Mouse (Mus musculus) left cerebral cortex, adult 18-20 months (tissue): ENCODE measurements around the gene Pou2f2. TPM values are rescaled to one million over a fixed set of nuclear protein-coding genes. Genes with fewer than 3 reads are reported as not detected.

ENCODE experiments used
- DNase-seq, 2 experiments: peaks; one replicate each; pipeline ENCODE4 v3.0.0; 2021 to 2022; ENCODE audit warnings: low spot score in 2 of 2, mixed read lengths in 1 of 2
- total RNA-seq, 2 experiments: library from RNA; stranded (reverse); gene quantifications; 2 replicates each; pipeline ENCODE4 v1.2.3; 2021

Gene Pou2f2
- total RNA-seq, 2 experiments from 2014 or later = 7.7 to 12.9 TPM

DNA sequence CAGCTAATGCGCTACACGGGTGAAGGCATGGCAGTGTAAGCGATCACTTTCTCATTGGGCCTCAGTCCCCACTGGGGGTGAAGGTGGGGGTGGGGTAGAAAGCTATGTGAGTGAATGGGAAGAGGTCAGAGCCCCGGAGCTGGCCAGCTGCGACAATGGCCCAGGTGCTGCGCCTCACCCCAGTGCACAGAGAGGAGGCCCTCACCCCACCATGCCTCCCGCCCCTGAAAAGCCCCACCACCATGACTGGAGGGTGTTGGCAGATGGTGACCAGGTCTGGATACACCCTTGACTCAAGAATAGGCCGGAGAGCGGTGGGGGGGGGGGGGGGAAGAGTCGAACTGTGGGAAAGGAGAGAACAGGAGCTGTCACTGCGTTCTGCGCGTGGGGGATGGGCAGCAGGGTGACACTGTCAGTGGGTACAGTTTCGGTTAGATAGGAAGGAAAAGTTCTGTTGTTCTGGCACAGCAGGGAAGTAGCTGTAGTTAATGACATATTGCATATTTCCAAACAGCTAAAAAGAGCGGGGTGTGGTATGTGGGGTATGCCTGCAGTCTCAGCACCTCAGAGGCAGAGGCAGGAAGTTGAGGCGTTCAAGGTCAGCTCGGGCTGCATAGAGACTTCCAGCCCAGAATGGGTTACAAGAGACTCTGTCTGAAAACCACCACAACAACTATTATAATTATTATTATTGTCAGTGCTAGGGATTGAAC lies 72.6 kb downstream of the Pou2f2 start:
- DNase-seq = no peak

DNA sequence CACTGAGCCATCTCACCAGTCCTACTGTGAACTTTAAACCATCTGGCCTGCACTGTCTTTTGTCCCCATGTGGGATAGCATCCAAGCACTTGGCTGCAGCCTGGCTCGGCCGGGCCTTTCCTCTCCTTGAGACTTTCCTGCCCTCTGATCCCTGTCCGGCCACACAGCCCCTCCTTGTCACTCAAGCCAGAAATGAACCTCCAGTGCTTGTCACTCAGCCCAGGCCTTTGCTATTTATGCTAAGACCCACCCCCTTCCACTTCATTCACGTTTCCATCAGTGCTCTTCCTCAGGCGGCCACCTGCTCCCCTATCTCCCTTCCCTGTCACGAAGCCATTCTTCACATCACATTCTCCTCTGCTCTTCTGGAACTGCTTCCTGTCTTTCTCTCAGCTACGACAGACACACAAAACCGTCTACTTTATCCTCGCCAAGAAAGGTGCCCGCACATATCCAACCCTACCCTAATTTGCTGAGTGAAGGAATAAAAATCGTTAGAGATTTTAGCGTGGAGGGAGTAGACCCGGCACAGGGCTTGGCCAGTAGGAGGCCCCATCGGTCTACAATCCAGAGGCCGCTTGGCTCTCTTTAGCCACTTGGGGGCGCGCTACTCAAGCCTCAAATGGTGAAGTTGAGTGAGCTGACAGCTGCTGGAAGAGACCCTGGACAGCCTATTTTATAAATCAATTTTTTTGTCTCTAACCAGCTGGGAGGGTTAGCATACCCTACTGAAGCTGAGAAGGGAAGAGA lies 73.9 kb downstream of the Pou2f2 start:
- DNase-seq = peak; percentile 81 to 86

DNA sequence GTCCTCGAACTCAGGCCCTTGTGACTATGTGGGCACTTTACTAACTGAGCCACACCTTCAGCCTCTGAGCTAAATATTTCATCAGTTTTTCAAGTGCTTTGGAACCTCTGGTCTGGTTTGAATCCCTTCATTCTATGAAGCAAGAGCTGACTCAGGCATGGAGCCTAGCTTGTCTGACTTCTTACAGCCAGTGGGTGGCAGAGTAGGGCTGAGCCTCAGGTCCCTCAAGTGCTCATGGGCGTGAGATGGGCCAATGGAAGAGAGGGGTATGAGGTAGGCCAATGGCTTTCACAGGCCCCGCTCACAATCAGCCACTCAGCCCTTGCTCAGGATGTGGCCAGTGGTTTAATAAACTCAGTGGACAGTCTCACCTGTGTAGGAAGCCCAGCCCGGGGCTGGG lies 79.9 kb downstream of the Pou2f2 start:
- DNase-seq = no peak

DNA sequence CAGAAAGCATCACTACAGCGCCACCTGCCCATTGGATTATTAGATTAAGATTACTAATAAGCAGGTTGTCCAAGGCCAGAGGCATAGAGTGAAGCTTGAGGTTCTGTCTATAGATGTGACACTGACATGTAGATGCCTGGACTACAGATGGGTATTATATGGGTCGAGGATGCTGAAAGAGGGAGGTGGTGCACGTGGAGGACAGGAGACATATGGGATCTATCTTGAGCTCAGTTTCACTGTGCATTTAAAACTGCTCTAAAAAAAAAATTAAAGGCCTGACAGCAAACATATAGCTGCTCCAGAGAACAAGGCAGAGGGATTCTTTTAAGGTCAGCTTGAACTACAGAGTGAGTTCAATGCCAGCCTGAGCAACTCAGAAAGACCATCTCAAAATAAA lies 81.4 kb downstream of the Pou2f2 start:
- DNase-seq = peak in 1 of 2 experiments; percentile 52

DNA sequence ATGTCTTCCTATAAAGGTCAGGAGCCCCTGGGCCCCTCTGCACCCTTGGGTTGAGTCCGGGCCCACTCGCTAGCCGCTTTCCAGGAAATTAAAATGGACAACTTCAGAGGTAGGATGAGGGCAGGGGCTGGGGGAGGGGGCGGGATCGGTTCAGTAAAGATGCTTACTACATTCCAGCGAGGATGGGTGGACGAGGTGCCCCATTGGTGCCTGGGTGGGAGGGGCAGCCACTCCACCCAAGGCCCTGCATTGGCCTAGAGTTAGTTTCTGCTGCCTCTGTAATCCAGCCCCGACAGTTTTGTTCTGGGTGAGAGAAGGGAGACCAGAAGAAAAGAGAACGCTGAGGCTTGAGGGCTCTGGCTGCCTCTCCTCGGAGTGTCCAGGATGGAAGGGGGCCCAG lies 89.7 kb downstream of the Pou2f2 start:
- DNase-seq = no peak

DNA sequence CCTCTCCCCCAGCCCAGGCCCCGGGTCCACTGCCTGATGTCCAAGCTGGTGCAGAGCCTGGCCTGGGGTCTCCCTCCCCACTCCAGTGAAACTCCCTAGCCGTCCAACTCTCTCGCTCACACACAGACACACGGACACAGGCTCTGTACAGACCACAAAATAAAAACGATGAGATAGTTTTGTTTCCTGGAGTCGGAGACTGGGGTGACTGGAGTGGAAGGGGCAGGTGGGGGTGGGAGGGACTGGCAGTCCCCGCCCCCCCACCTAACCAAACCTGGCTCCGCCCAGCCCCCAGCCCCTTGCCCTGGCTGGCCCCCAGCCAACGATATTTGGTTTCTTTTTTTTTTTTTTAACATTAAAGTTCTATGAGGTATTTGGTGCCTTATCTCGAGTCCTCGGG lies 90.6 kb downstream of the Pou2f2 start:
- no peak for DNase-seq

DNA sequence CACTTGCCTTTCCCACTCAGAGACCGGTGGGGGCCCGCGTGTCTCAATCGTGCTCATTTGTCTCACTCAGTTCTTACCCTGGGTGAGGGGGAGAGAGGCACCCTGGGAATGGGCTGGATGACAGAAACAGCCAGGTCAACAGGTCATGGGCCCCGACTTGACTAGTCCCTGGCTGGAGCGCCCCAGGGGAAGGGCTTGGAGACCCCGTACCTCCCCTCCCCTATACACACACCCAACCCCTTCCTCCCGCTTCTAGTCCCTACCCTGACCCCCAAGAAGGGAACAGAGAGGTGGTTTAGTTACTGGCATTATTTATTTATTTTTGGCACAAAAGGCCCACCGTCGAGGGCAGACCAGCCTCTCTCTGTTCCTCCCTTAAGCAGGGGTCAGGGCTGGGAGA lies 91.0 kb downstream of the Pou2f2 start:
- DNase-seq = no peak

DNA sequence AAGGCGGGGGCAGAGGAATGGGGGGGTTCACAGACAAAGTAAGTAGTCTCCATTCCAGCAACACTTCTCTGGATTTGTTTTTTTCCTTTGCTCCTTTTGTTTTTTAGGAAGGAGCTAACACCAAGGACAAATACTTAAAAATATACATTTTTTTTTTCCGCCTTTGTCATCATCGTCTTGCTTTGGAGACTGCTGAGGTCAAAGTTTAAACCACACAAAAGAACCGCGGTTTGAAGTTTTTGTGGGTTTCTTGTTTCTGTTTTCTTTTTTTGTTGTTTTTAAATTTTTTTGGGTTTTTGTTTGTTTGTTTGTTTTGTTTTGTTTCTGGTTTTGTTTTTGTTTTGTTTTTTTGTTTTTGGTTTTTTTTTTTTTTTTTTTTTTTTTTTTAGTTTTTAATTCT lies 91.6 kb downstream of the Pou2f2 start:
- no peak for DNase-seq

DNA sequence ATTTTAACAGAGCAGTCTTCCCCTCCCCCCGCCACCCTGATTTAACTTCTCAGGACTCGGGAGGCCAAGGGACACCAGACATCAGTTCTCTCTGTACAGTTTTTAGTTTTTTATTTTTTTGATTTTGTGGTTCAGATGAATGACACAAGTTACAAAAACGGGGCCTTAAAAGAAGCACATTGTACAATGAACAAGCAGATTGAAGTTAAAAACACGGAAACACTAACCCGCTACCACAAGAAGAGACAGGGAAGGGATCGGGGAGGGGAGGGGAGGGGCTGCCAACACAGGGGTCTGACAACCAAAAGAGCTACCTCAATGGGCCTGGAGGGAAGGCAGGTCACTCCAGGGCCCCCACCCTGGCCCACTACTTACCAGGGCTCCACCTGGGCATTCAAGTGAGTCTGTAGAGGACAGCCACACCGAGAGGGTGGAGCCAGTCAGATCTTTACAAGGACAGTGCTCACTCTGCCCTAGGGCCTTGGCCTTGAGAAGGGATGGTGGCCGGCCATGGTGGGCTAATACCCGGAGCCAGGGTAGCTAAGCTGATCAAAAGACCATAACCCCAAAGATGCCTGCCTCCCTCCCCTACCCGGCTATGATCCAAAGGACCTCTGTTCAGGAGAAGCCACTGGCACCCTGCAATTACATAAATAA lies 92.1 kb downstream of the Pou2f2 start:
- no peak for DNase-seq

DNA sequence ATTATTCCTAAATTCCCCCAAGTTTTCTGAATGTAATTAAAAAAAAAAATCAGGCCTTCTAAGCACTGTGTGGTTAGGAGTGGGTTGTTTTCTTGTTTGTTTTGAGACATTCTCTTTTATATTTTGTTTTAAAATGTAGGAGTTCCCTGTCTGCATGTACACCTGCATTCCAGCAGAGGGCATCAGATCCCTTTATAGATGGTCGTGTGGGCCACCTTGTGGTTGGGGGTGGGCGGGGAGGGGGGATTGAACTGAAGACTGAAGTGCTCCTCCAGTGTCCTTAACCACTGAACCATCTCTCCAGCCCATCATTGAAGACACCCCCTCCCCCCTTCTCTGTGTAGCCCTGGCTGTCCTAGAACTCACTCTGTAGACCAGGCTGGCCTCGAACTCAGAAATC lies 92.9 kb downstream of the Pou2f2 start:
- no peak for DNase-seq

DNA sequence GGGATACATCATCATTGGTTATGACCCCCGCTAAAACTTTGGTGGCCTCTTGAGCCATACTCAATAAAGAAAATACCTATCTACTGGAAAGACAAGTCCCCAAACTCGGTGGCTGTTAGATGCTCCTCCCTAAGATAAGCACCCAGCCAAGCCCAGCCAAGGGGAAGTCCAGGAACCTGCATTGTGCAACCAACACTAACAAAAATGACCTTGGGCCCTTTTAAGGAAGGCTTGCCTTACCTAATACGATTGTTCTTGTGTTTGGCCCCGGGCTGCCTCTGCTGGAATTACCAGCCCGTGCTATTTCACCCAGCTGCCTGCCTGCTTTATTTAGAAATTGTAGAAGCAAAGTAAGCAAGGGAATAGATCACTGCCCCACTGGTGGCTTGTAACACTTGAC lies 94.9 kb downstream of the Pou2f2 start:
- no peak for DNase-seq

DNA sequence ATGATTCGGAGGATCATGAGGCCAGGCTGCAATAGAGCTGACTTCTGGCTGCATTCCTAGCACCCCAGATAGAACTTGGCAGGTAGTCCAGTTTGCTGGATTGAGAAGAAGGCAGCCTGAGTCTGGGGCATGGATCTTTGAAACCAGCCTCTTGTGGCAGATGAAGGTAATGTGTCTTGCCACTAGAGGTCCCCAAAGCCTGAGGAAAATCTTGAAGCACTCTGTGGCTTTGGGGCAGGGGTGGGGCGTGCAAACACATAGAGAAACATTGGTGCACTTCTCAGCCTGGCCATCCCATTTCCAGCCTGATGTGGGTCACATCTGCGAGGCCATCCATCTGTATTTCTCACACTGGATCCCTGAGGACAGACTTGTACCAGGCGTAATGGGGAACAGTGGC lies 97.0 kb downstream of the Pou2f2 start:
- DNase-seq = peak in 1 of 2 experiments; percentile 42

DNA sequence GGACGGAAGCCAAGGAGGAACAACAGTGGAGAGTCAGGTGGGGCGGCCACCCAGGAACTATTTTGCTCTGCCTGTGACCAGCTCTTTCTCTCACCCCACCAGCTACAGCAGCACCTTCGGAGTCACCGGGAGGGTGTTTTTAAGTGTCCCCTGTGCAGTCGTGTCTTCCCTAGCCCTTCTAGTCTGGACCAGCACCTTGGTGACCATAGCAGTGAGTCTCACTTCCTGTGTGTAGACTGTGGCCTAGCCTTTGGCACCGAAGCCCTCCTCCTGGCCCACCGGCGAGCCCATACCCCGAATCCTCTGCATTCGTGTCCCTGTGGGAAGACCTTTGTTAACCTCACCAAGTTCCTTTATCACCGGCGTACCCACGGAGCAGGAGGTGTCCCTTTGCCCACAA lies 99.1 kb downstream of the Pou2f2 start:
- no peak for DNase-seq

DNA sequence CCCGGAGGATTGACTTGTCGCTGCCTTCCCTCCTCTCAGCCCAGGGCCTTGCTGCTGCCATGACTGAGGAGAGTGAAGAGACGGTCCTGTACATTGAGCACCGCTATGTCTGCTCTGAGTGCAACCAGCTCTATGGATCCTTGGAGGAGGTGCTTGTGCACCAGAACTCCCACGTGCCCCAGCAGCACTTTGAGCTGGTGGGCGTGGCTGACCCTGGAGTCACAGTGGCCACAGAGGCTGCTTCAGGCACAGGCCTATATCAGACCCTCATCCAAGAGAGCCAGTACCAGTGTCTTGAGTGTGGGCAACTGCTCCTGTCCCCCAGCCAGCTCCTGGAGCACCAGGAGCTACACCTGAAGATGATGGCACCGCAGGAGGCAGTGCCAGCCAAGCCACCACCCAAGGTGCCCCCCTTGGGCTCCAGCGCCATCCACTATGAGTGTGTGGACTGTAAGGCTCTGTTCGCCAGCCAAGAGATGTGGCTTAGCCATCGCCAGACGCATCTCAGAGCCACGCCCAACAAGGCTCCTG lies 100.0 kb downstream of the Pou2f2 start:
- no peak for DNase-seq

DNA sequence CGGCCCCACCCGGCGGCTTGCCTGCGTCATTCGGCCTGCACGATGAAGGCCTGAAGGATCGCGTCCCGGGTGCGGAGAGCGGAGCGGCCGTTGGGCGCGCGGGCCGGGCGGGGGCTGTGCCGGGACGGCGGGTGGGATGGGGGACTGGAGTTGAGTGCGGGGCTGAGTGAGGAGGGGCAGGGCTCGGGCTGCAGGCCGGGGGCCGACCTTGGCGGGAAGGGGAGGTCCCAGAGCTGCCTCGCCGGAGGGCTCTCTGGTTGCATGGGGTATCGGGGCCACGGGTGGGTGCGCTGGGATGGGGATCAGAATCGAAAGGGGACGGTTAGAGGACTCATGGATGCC lies 102.1 kb downstream of the Pou2f2 start:
- DNase-seq = no peak

DNA sequence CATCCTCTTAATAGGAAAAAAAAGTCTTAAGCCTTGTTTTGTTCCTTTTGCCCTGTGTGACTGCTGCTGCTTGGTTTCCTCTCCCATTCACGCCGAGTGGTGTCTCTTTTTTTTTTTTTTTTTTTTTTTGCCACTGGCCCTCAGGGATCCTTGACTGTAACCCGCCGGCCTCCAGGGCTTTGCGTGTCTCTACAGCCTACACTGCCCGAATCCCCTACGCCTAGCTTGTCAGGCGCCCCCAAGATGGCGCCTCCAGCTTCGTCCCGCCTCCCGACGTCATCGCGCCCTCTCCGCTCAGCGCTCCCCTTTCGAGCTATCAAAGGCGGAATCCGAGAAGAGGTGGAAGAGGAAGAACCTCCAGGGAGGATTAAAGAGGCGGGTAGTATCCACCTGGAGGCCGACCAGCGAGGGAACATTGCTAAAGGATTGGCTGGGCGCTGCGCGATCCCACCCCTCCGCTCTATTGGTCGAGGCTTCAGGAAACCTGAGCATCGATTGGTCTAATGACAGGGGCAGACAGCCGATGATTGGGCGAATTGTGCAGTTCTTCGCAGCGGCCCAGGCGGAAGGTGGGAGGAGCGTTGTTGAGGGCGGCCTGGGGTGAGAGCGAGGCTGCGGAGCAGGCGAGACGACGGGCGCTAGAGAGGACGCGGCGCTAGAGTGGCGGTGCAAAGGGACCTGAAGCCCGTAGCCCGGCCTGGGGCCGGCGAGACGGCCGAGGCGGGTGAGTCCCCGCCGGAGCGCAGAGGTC lies 102.7 kb downstream of the Pou2f2 start:
- peak; percentile 94 to 98 for DNase-seq

DNA sequence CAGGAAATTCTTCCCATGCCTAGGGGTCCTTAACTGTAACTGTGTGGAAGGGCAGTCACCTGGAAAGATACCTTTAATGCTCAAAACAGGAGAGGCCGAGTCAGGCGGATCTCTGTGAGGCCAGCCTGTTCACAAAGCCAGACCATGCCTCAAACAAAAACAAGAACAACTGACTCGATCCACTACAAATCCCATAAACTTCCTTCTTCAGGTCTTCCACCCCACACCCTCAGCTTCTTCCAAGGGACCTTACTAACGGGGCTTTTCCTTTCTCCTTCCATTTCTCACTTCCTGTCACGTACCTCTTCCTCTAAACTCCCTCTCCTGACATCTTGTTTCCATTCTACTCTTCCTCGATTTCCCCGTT lies 103.2 kb downstream of the Pou2f2 start:
- DNase-seq = no peak

DNA sequence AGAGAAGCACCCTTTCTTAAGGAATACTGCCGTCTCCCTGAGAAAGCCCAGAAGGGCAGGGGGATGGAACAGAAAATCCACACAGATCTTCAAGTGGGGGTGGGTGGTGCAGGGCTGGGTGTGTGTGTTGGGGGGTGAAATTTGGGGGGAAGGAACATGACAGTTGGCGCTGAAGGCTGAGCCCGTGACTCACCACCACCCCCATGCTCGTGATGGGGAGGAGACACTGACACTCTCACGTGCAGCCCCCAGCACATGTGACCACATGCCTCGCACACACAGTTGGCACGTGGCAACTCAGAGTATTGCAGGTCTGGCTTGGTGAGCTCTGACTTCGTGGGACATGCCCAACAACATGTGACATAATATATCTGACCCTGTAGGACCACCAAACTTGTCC lies 105.6 kb downstream of the Pou2f2 start:
- peak; percentile 47 to 53 for DNase-seq

DNA sequence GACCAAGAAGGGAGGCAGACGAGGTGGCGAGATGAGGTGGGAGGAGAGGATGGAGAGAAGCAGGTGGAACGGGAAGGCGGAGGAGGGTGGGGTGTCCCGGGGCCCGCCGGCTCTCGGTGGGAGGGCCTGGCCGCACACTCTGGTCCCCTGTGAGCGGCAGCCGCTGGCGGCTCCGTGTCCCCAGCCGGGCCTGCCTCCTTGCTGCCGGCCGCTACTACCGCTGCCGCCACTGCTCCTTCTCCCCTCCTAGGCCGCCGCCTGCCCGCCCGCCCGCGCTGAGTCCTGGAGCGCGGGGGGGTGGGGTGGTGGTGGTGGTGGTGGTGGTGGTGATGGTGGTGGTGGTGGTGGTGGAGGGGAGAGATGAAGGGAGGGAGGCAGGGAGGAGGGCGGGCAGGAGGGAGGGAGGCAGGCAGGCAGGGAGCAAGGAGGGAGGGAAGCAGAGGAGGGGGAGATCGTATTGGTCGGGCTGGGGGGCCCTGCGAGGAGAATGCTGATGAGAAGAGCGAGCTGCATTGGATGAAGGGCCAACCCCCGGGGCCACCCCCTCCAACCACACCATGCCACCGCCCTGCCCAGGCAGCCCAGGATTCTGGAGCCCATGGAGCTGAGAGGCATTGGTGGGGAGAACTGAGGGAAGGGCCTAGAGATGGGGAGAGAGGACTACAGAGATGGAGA lies 106.7 kb downstream of the Pou2f2 start:
- peak; percentile 61 to 64 for DNase-seq

DNA sequence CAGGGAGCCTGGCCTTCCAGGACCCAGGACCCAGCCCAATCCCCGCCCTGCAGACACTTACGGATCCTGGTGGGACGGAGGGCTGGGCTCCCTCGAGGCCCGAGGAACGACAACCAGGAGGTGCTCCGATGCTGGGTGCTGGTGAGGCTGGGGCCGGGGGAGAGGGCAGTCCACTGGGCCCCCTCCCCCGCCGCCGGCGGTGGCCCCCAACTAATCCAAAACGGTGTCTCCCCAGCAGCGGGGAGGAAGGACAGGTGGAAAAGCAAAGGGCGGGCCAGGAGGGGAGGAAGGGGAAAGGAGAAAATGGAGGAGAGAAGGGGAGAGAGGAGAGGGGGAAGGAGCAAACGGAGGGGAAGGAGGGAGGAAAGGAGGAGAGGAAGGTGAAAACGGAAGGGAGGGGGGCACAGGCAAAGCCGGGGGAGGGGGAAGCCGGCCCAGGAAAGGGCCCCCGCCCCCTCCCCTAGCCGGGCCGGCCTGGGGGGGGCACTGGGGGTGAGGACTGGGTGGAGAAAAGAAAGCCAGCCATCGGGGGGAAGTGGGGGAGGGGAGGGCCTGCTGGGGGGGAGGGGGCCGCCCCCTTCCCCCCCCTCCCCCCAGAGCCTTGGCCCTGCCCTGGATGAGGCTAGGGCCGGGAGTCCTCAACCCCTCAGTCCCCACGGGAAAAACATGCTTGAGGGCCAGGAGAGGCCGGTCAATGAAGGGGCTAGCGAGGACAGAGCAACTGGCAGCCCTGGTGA lies 107.4 kb downstream of the Pou2f2 start, which contains the start of the genes Grik5 and Zfp574:
TSS of gene Grik5 (minus strand) at position 368 of the 737 bp plus-strand sequence.
TSS of gene Zfp574 (plus strand) at position 589 of the 737 bp plus-strand sequence.
- no peak for DNase-seq
